Mouse (Mus musculus): ENCODE data around the gene P2rx4.

DNA sequence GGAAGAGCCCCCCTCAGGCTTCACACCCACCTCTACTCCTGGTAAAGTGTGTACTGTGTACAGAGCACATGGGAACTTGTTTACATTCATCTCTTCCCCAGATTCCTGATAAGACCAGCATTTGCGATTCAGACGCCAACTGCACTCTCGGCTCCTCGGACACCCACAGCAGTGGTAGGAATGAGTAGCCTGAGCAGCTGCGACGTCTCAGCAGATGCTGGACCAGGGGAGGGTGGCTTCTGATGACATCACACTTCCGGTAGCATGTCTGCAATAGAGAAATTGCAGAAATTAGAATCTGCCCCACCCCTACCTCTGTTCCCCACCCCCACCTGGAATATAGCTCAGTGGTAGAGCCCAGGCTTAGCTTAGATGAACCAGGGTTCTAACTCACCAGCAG is 11.1 kb downstream of the P2rx4 start:
- TF ChIP-seq CTCF (IDR thresholded peaks at IDR 0.05; ENCODE audit: low read depth) (no peak), EP300 (IDR thresholded peaks at IDR 0.05; ENCODE audit: low read depth) (no peak)
